ENCODE assay signal across 34 mouse cellular contexts in the genomic region with DNA sequence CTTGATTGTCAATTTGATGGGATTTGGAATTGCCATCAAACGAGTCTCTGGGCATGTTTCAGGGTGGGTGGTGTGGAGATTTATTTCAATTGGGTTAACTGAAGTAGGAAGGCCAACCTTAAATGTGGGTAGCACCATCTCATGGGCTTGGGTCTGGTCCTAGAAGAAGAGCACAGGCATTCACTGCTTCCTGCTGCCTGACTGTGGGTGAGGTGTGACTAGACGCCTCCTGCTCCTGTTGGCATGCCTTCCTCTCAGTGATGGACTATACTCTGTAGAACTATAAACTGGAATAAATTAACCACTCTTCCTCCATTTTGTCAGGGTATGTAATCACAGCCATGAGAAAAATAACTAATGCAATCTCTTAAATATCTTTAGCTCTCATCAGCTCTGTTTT.
"Had no signal": no experiment of that assay in that cellular context is flagged by ENCODE, and none has a peak within 500 bp of the region (broad histone marks: within the 10 kb centered on the region; RNA-seq: fewer than 3 reads in every experiment).

No protein-coding gene starts in this region.

- DNase-seq: heart, postnatal 10 days; heart, postnatal 14 days; heart, postnatal 36 days; heart, postnatal 4 days; kidney, adult 11 months; kidney, adult 18-20 months; kidney, adult 2 months; kidney, adult 8-10 months; kidney, adult 9 months; kidney, postnatal 10 days; kidney, postnatal 14 days; kidney, postnatal 25 days; kidney, postnatal 36 days; kidney, postnatal 4 days; layer of hippocampus, adult 9-11 months; layer of hippocampus, postnatal 36 days had no signal

- H3K36me3 ChIP-seq: heart, embryonic 12.5 days; heart, embryonic 13.5 days; heart, embryonic 15.5 days; hindbrain, embryonic 10.5 days; hindbrain, embryonic 12.5 days; hindbrain, embryonic 13.5 days; hindbrain, embryonic 15.5 days; intestine, embryonic 15.5 days; kidney, embryonic 15.5 days had no signal

- H3K4me2 ChIP-seq: heart, embryonic 12.5 days; heart, embryonic 13.5 days; heart, embryonic 15.5 days; hindbrain, embryonic 12.5 days; hindbrain, embryonic 13.5 days; hindbrain, embryonic 14.5 days; hindbrain, embryonic 15.5 days; intestine, embryonic 15.5 days; kidney, embryonic 15.5 days had no signal

- H3K9me3 ChIP-seq: heart, embryonic 12.5 days; heart, embryonic 13.5 days; heart, embryonic 15.5 days; hindbrain, embryonic 10.5 days; hindbrain, embryonic 12.5 days; hindbrain, embryonic 13.5 days; hindbrain, embryonic 15.5 days; intestine, embryonic 15.5 days; kidney, embryonic 15.5 days had no signal

- H3K27me3 ChIP-seq: heart, embryonic 12.5 days; heart, embryonic 15.5 days; hindbrain, embryonic 15.5 days; intestine, embryonic 15.5 days had no signal

- H3K4me3 ChIP-seq: heart, embryonic 12.5 days; heart, embryonic 13.5 days; heart, embryonic 15.5 days; hindbrain, embryonic 10.5 days; hindbrain, embryonic 12.5 days; hindbrain, embryonic 13.5 days; hindbrain, embryonic 15.5 days; intestine, embryonic 15.5 days; kidney, embryonic 15.5 days; layer of hippocampus, adult 2 months; left cerebral cortex, adult 2 months had no signal

- H3K27ac ChIP-seq: heart, embryonic 13.5 days; heart, embryonic 15.5 days; hindbrain, embryonic 10.5 days; hindbrain, embryonic 12.5 days; hindbrain, embryonic 13.5 days; hindbrain, embryonic 14.5 days; hindbrain, embryonic 15.5 days; hindbrain, postnatal 0 days; intestine, embryonic 15.5 days; kidney, embryonic 15.5 days; kidney, postnatal 0 days; layer of hippocampus, adult 2 months; left cerebral cortex, adult 2 months had no signal

- ATAC-seq: hindbrain, embryonic 16.5 days; hindbrain, postnatal 0 days; inflammation-experienced regulatory T-cells, adult 6 months; intestine, embryonic 15.5 days; intestine, embryonic 16.5 days; intestine, postnatal 0 days had no signal

- H3K9ac ChIP-seq: heart, embryonic 12.5 days; heart, embryonic 13.5 days; heart, embryonic 15.5 days; hindbrain, embryonic 12.5 days; hindbrain, embryonic 13.5 days; hindbrain, embryonic 14.5 days; hindbrain, embryonic 15.5 days; intestine, embryonic 15.5 days; kidney, embryonic 15.5 days had no signal
